Mouse (Mus musculus) skeletal muscle tissue, postnatal 0 days (tissue): ENCODE data around the gene Hist1h1a. TPM values are rescaled to one million over a fixed set of nuclear protein-coding genes. Genes with fewer than 3 reads are reported as not detected.

Source experiments
- microRNA-seq, 2 experiments: library from miRNA; unstranded; fragments of <30 nt; microRNA quantifications; one replicate each; pipeline ENCODE4; 2016
- polyA plus RNA-seq: library from polyadenylated mRNA; unstranded; fragments of >200 nt; fragmentation: Nextera tagmentation; extraction: Ambion mirVana; gene quantifications from 2 replicates; pipeline ENCODE4 v1.2.1, GENCODE M21; 2015

The Hist1h1a gene
- 1.2 and 2.0 TPM in 2 replicates for polyA plus RNA-seq

DNA sequence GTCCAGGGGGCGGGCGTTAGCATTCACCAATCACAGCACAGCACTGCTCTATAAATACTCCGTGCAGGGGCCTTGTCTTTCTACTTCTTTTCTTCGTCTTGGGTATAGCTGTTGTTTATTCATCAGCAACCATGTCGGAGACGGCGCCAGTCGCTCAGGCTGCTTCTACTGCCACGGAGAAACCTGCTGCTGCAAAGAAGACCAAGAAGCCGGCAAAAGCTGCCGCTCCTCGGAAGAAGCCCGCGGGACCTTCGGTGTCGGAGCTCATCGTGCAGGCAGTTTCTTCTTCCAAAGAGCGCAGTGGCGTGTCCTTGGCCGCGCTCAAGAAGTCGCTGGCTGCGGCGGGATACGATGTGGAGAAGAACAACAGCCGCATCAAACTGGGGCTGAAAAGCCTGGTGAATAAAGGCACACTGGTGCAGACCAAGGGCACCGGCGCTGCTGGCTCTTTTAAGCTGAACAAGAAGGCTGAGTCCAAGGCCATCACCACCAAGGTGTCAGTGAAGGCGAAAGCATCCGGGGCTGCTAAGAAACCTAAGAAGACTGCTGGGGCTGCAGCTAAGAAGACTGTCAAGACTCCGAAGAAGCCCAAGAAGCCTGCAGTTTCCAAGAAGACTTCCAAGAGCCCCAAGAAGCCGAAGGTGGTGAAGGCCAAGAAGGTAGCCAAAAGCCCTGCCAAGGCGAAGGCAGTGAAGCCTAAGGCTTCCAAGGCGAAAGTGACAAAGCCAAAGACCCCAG lies at the start of gene Hist1h1a:
Gene Hist1h1a (plus strand): TSS at position 81 of the 738 bp plus-strand sequence.

DNA sequence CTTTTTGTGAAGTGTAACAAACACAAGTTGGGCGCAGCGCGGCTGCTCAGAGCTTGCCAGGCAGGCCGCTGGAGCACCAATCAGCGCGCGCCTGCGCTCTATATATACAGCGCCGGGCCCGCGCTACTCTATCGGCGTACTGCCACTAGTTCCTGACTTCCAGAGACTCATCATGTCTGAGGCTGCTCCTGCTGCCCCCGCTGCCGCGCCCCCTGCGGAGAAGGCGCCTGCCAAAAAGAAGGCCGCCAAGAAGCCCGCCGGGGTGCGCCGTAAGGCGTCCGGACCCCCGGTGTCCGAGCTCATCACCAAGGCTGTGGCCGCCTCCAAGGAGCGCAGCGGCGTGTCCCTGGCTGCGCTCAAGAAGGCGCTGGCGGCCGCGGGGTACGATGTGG lies 24.8 kb upstream of the Hist1h1a start, which contains the start of gene Hist1h1c:
Gene Hist1h1c (plus strand): TSS at position 132 of the 392 bp plus-strand sequence.

DNA sequence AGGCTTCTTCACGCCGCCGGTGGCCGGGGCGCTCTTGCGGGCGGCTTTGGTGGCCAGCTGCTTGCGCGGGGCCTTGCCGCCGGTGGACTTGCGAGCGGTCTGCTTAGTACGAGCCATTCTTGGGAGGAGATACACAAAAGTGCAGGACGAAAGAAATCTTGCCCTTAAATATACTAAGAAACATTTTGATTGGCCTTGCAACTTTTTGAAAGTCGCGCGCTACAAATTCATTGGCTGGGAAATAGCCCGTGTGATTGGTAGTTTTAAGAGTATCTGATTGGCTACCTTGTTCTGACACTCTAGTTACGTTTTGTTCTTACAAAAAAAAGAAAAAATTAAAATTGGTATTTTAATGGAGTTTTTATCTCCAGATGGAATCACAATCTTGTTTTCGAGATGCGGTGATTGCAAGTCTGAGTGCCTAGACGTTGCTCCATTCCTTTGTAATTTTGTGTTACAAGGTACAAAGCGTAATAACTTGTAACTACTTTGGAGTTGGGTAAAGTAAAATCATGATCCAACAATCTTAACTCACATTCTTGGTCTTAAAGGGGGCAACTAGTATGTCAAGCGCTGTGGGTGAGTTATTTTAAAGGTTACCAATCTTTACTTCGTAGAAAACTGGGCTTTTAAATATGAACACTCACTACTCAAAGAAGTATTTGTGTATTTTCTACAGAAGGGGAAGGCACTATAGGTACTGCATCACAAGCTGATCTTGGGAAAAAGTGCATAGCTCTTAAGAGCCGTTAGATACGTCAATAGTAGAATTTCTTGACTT lies 17.9 kb upstream of the Hist1h1a start, which contains the start of gene Hist1h3c:
Gene Hist1h3c (minus strand): TSS at position 222 of the 781 bp plus-strand sequence.

DNA sequence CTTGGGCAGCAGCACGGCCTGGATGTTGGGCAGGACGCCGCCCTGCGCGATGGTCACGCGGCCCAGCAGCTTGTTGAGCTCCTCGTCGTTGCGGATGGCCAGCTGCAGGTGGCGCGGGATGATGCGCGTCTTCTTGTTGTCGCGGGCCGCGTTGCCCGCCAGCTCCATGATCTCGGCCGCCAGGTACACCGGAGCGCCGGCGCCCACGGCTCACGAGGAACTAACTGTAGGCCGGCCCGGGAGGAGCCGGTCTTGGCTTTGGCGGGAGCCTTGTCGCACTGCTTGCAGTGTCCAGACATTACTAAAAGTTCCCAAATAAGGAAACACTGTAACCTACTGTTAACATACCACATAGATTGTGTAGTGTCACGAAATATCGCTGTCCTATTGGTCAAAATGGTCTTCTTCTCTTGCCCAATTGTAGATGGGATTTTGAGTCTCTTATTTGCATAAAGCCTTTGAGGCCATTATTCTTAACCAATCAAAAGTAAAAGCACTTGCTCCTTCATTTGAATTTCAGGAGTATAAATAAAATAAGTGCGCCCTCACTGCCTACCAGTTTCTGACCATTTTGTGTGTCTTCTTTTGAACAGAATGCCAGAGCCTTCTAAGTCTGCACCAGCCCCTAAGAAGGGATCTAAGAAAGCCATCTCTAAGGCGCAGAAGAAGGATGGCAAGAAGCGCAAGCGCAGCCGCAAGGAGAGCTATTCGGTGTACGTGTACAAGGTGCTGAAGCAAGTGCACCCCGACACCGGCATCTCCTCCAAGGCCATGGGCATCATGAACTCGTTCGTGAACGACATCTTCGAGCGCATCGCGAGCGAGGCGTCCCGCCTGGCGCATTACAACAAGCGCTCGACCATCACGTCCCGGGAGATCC lies 17.0 kb upstream of the Hist1h1a start, which contains the start of gene Hist1h2bb:
Gene Hist1h2bb (plus strand): TSS at position 534 of the 880 bp plus-strand sequence.

DNA sequence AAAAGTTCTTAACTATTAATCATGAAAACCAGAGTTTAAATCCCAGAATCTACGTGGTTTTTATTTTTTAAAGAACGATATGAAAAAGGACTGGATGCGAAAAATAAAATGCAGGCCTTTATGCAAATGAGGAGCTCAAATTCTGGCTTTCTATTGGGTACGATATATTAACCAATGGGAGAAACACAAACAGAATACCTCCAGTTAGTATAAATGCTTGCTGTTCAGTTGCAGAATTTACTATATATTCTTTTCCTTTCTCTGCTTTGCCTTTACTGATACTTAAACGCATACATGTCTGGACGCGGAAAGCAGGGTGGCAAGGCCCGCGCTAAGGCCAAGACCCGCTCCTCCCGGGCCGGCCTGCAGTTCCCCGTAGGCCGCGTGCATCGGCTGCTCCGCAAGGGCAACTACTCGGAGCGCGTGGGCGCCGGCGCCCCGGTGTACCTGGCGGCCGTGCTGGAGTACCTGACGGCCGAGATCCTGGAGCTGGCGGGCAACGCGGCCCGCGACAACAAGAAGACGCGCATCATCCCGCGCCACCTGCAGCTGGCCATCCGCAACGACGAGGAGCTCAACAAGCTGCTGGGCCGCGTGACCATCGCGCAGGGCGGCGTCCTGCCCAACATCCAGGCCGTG lies 12.5 kb upstream of the Hist1h1a start, which contains the start of gene Hist1h2ab:
Gene Hist1h2ab (plus strand): TSS at position 288 of the 639 bp plus-strand sequence.

DNA sequence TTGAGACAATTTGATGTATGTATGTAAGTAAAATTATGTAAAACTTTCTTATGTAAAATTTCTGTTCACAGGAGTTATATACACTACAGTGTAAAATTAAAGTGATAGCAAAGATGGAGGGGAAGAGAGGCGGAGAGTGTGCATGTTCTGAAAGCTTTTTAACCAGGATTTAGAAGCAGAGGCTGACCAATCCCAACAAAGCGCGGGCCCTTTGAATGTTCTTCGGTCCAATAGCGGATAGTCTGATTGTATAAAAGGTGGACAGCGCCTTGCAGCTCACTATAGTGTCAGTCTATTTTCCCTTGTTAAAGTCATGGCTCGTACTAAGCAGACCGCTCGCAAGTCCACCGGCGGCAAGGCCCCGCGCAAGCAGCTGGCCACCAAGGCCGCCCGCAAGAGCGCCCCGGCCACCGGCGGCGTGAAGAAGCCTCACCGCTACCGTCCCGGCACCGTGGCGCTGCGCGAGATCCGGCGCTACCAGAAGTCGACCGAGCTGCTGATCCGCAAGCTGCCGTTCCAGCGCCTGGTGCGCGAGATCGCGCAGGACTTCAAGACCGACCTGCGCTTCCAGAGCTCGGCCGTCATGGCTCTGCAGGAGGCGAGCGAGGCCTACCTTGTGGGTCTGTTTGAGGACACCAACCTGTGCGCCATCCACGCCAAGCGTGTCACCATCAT lies 11.3 kb upstream of the Hist1h1a start, which contains the start of gene Hist1h3b:
Gene Hist1h3b (plus strand): TSS at position 201 of the 675 bp plus-strand sequence.

DNA sequence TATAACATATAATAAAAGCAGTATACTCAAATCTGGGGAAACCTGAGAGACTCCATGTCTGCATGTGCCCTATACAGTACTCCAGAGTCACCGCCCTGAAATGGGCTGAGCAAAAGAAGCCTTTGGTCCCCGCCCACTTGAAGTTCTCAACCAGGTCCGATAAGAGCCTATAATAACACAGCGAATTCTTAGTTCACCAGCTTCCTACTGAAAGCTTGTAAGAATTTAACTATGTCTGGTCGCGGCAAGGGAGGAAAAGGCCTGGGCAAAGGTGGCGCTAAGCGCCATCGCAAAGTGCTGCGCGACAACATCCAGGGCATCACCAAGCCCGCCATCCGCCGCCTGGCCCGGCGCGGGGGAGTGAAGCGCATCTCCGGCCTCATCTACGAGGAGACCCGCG lies 6.7 kb upstream of the Hist1h1a start, which contains the start of gene Hist1h4b:
Gene Hist1h4b (plus strand): TSS at position 224 of the 400 bp plus-strand sequence.

DNA sequence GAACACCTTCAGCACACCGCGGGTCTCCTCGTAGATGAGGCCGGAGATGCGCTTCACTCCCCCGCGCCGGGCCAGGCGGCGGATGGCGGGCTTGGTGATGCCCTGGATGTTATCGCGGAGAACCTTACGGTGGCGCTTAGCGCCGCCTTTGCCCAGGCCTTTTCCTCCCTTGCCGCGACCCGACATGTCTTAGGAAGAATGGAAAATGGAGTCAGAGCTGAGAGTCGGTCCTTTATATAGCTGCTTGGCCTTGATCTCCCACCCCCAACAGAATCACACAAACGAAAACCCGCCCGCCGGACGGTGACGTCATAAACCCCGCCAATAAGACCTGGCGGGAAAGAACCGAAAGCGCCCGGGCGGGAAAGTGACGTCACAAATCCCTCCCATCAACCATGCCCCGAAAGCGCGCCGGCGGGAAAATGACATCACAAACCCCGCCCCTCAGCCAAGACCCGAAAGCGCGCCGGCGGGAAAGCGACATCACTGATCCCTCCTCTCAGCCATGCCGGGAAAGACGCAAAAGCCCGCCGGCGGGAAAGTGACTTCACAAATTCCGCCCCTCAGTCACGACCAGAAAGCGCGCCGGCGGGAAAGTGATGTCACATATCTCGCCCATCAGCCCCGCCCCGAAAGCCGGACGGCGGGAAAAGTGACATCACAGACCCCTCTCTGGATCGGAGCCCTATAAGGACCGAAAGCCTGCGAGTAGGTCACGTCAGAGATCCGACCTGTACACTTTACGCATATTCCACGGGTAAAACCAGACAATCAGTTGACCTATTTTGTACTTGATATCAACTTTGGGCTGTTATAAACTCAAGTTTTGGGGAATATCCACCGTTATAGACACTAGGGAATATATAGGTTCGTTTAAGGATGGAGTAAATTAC lies 2.2 kb upstream of the Hist1h1a start, which contains the start of gene Hist1h4a:
Gene Hist1h4a (minus strand): TSS at position 259 of the 893 bp plus-strand sequence.

DNA sequence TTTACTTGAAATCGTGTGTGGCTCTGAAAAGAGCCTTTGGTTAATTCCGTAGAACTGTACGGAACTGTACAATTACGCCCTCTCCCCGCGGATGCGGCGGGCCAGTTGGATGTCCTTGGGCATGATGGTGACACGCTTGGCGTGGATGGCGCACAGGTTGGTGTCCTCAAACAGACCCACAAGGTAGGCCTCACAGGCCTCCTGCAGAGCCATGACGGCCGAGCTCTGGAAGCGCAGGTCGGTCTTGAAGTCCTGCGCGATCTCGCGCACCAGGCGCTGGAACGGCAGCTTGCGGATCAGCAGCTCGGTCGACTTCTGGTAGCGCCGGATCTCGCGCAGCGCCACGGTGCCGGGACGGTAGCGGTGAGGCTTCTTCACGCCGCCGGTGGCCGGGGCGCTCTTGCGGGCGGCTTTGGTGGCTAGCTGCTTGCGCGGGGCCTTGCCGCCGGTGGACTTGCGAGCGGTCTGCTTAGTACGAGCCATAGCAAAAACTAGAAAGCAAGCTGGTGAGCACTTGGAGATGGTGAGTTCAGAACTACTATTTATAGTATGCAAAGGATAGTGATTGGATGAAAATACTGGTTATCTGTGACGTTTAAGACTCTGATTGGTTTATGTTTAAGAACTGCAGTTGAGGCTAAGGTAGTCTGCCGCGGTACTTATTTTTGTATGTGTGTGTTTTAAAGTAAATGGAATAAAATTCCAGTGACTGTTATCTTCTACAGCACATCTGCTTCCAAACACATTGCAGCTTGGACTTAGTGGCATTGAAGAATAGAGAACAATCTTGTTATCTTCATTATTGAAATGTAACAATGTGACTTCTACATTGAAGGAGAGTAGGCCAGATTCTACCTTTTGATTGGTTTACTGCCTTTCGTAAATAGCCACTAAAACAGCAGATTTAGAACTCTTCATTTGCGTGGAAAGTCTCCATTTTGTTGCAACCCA lies 1.3 kb upstream of the Hist1h1a start, which contains the start of gene Hist1h3a:
Gene Hist1h3a (minus strand): TSS at position 516 of the 951 bp plus-strand sequence.

DNA sequence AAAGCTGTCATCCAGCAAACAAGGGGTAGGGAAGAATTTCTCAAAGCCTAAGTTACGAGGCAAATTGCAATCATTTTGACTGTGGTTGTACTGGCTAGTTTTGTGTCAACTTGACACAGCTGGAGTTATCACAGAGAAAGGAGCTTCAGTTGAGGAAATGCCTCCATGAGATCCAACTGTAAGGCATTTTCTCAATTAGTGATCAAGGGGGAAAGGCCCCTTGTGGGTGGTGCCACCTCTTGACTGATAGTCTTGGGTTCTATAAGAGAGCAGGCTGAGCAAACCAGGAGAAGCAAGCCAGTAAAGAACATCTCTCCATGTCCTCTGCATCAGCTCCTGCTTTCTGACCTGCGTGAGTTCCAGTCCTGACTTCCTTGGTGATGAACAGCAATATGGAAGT lies 6.1 kb downstream of the Hist1h1a start, which contains the start of gene Trim38:
Gene Trim38 (plus strand): TSS at position 301 of the 400 bp plus-strand sequence.

DNA sequence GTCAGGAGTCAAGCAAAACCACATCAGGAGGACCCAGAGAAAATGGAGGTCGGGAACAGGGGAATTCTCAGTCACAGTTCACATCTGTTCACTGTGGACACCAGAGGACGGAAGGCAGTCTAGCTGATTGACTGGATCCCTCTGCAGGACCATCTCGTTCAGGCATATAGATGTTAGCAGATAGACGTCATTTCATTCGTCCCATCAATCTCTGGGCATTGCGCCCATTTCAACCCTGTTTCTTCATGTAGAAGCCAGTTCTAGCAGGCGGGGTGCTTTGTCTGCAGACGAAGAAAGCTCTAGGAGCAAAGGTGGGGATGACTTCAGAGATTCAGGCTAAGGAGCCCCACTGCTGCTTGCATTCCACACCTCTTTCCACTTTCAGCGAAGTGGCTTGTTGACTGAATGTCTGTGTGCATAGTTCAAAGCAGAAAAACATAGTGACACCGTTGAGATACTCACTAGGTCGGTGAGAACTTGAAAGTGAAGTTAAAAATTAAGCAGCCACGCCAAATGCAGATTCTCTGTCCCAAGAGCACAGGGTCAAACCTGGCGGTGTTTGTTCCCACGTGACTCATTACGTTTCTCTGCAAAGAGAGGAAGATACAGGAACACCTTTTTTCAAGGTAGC lies 43.1 kb downstream of the Hist1h1a start, which contains the start of gene Slc17a2:
Gene Slc17a2 (plus strand): TSS at position 572 of the 631 bp plus-strand sequence.

Small RNA genes within 50 kb of the gene (microRNA-seq; reads per million reads assigned to microRNA genes)
- gene Gm44314, result 0 reads per million in 2 experiments
- 0 reads per million in 2 experiments for gene Gm44484

Other genes starting within 250 kb of the Hist1h1a start
- 38.5 and 44.1 TPM in 2 replicates for gene Hist1h4h, start 232.6 kb upstream of the Hist1h1a start, polyA plus RNA-seq
- gene Hist1h2af, start 229.8 kb upstream of the Hist1h1a start, polyA plus RNA-seq, result 1.8 and 3.4 TPM in 2 replicates
- 1.00 and 1.2 TPM in 2 replicates for gene Hist1h3g, start 228.2 kb upstream of the Hist1h1a start, polyA plus RNA-seq
- 0.44 and 0.72 TPM in 2 replicates for gene Hist1h2bh, start 220.3 kb upstream of the Hist1h1a start, polyA plus RNA-seq
- 0.50 and 0.59 TPM in 2 replicates for gene Hist1h3f, start 219.6 kb upstream of the Hist1h1a start, polyA plus RNA-seq
- 0.80 TPM in 1 of 2 replicates, not detected in the other for gene Hist1h4f, start 212.0 kb upstream of the Hist1h1a start, polyA plus RNA-seq
- 0.58 and 0.85 TPM in 2 replicates for gene Hist1h1d, start 210.4 kb upstream of the Hist1h1a start, polyA plus RNA-seq
- 2.3 and 2.8 TPM in 2 replicates for gene Hist1h3e, start 201.3 kb upstream of the Hist1h1a start, polyA plus RNA-seq
- 20.1 and 21.8 TPM in 2 replicates for gene Hist1h2ae, start 192.4 kb upstream of the Hist1h1a start, polyA plus RNA-seq
- gene Hist1h2bg, start 192.3 kb upstream of the Hist1h1a start, polyA plus RNA-seq, result 3.8 and 4.3 TPM in 2 replicates
- 1.8 and 2.3 TPM in 2 replicates for gene Hist1h2bf, start 189.5 kb upstream of the Hist1h1a start, polyA plus RNA-seq
- gene Hist1h2ad, start 189.3 kb upstream of the Hist1h1a start, polyA plus RNA-seq, result 0.91 TPM in 2 replicates
- gene Hist1h3d, start 187.9 kb upstream of the Hist1h1a start, polyA plus RNA-seq, result 4.4 and 4.9 TPM in 2 replicates
- 25.5 and 29.4 TPM in 2 replicates for gene Hist1h4d, start 182.1 kb upstream of the Hist1h1a start, polyA plus RNA-seq
- 4.5 and 5.7 TPM in 2 replicates for gene Hist1h2be, start 142.5 kb upstream of the Hist1h1a start, polyA plus RNA-seq
- gene Hist1h1e, start 141.1 kb upstream of the Hist1h1a start, polyA plus RNA-seq, result 12.7 and 15.0 TPM in 2 replicates
- 0.88 and 1.4 TPM in 2 replicates for gene Hist1h2ac, start 79.7 kb upstream of the Hist1h1a start, polyA plus RNA-seq
- 186 and 234 TPM in 2 replicates for gene Hist1h2bc, start 79.5 kb upstream of the Hist1h1a start, polyA plus RNA-seq
- gene Hist1h1t, start 67.9 kb upstream of the Hist1h1a start, polyA plus RNA-seq, result not detected in 2 replicates
- 1.3 and 2.7 TPM in 2 replicates for gene Hist1h4c, start 65.2 kb upstream of the Hist1h1a start, polyA plus RNA-seq
- gene Hfe, start 52.8 kb upstream of the Hist1h1a start, polyA plus RNA-seq, result 9.6 and 16.8 TPM in 2 replicates
- 191 and 322 TPM in 2 replicates for gene Hist1h1c, start 24.9 kb upstream of the Hist1h1a start, polyA plus RNA-seq
- 0.67 and 1.1 TPM in 2 replicates for gene Hist1h3c, start 18.1 kb upstream of the Hist1h1a start, polyA plus RNA-seq
- gene Hist1h2bb, start 16.9 kb upstream of the Hist1h1a start, polyA plus RNA-seq, result 0.82 and 1.4 TPM in 2 replicates
- gene Hist1h2ab, start 12.5 kb upstream of the Hist1h1a start, polyA plus RNA-seq, result 10.2 and 10.4 TPM in 2 replicates
- gene Hist1h3b, start 11.4 kb upstream of the Hist1h1a start, polyA plus RNA-seq, result 2.4 and 4.3 TPM in 2 replicates
- 0.83 TPM in 1 of 2 replicates, not detected in the other for gene Hist1h4b, start 6.7 kb upstream of the Hist1h1a start, polyA plus RNA-seq
- gene Hist1h4a, start 2.4 kb upstream of the Hist1h1a start, polyA plus RNA-seq, result 0.61 and 1.1 TPM in 2 replicates
- gene Hist1h3a, start 1.3 kb upstream of the Hist1h1a start, polyA plus RNA-seq, result 0.85 and 1.7 TPM in 2 replicates
- 0.34 and 0.38 TPM in 2 replicates for gene Trim38, start 6.2 kb downstream of the Hist1h1a start, polyA plus RNA-seq
- not detected in 2 replicates for gene Slc17a2, start 43.3 kb downstream of the Hist1h1a start, polyA plus RNA-seq
- 1.5 and 1.6 TPM in 2 replicates for gene Slc17a3, start 75.8 kb downstream of the Hist1h1a start, polyA plus RNA-seq
- not detected in 2 replicates for gene Slc17a1, start 104.1 kb downstream of the Hist1h1a start, polyA plus RNA-seq
- not detected in 2 replicates for gene Slc17a4, start 151.3 kb downstream of the Hist1h1a start, polyA plus RNA-seq
- gene Hist1h2ba, start 170.5 kb downstream of the Hist1h1a start, polyA plus RNA-seq, result not detected in 2 replicates
- gene Hist1h2aa, start 170.8 kb downstream of the Hist1h1a start, polyA plus RNA-seq, result not detected in 2 replicates
- 0.23 TPM in 1 of 2 replicates, not detected in the other for gene Scgn, start 227.5 kb downstream of the Hist1h1a start, polyA plus RNA-seq